Mouse (Mus musculus) small intestine, adult 2 months (tissue): ENCODE data around the gene Odf3l1.

Experiments used
- CTCF ChIP-seq: fragments of 200-500 bp; IDR thresholded peaks from 2 replicates; pipeline ENCODE4 v1.5.1; 2012; ENCODE audit warnings: low read depth, mild to moderate bottlenecking, control low read depth, inconsistent platforms, low read length, moderate library complexity, mixed read lengths; ENCODE audit not compliant: insufficient replicate concordance, insufficient read length; ENCODE audit errors: extremely low read depth
- POLR2A ChIP-seq: fragments of 200-500 bp; IDR thresholded peaks from 2 replicates; pipeline ENCODE4 v1.6.1; 2012; ENCODE audit warnings: low read depth, mild to moderate bottlenecking, control low read depth, inconsistent platforms, low read length, moderate library complexity

DNA sequence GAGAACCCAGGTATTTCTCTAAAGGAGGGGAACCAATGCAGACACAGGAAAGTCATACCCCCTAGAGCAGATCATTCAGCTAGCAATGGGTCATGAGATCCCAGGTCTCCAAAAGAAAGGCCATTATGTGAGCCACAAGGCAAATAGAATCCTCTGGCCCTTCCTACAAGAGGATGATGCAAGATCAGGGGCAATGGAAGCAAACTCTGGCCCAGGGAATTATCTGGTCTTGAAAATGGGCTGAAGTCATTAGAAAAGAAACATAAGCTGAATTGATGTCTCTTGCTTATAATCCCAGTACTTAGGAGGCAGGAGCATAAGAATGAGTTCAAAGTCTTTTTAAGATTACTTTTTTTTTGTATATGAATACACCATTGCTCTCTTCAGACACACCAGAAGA, 35.6 kb upstream of the Odf3l1 start:
- TF ChIP-seq CTCF = no peak
- no peak for TF ChIP-seq POLR2A
